Mouse (Mus musculus) G1E (cell line): Measurements from ENCODE around the gene Krtap5-4. TPM values are rescaled to one million over a fixed set of nuclear protein-coding genes. Genes with fewer than 3 reads are reported as not detected.
A peak's percentile ranks its signal among the peaks of the same experiment; 100 is the strongest.

ENCODE experiments used
- ATAC-seq: 2 replicates; pipeline ENCODE4 v1.8.0; 2016; ENCODE audit warnings: mild to moderate bottlenecking; ENCODE audit not compliant: insufficient number of reproducible peaks, poor library complexity, low FRiP score, severe bottlenecking; ENCODE audit errors: extremely low read depth
- DNase-seq: peaks from one replicate; pipeline ENCODE4 v3.0.0; 2012; ENCODE audit warnings: low spot score
- H3K27me3 ChIP-seq: 2 replicates; pipeline ENCODE4 v1.6.1; 2012; ENCODE audit warnings: mild to moderate bottlenecking, low read length, inconsistent platforms; ENCODE audit not compliant: insufficient read depth
- H3K36me3 ChIP-seq: replicated peaks from 2 replicates; pipeline ENCODE3; 2012; ENCODE audit warnings: mild to moderate bottlenecking, inconsistent platforms
- H3K4me1 ChIP-seq: 2 replicates; pipeline ENCODE4 v1.6.1; 2012; ENCODE audit warnings: low read depth, low read length, inconsistent platforms, mixed read lengths; ENCODE audit not compliant: insufficient read depth
- H3K4me3 ChIP-seq: 2 replicates; pipeline ENCODE4 v1.5.1; 2012; ENCODE audit warnings: low read depth, mild to moderate bottlenecking, inconsistent platforms, low read length, moderate library complexity, mixed read lengths
- H3K9me3 ChIP-seq: replicated peaks from 2 replicates; pipeline ENCODE4 v1.6.1; 2012; ENCODE audit warnings: inconsistent platforms
- CTCF ChIP-seq: IDR thresholded peaks from 2 replicates; pipeline ENCODE4 v1.5.1; 2012; ENCODE audit warnings: low read depth, low read length, inconsistent platforms, mixed read lengths
- GATA1 ChIP-seq: IDR thresholded peaks from 2 replicates; pipeline ENCODE4 v1.6.1; 2012; ENCODE audit warnings: borderline replicate concordance, low read length, inconsistent platforms, mixed read lengths
- GATA2 ChIP-seq: IDR thresholded peaks from 2 replicates; pipeline ENCODE4 v1.6.1; 2012; ENCODE audit warnings: low read depth, low read length, inconsistent platforms, borderline replicate concordance
- POLR2AphosphoS5 ChIP-seq: IDR thresholded peaks from 2 replicates; pipeline ENCODE4 v1.6.1; 2012; ENCODE audit warnings: low read depth, low read length, inconsistent platforms; ENCODE audit not compliant: insufficient replicate concordance
- TAL1 ChIP-seq: conservative IDR thresholded peaks from 2 replicates; pipeline ENCODE4 v1.6.1; 2012; ENCODE audit warnings: low read depth, low read length, inconsistent platforms, mixed read lengths
- polyA plus RNA-seq: library from polyadenylated mRNA; stranded (reverse); fragments of >175 nt; gene quantifications from 2 replicates; pipeline ENCODE4 v1.2.3, GENCODE M21; 2012
- total RNA-seq, 2 experiments: library from RNA; stranded (forward) in 1 of 2; stranded (reverse) in 1 of 2; fragments of 200-1000 nt in 1 of 2; fragments of >200 nt in 1 of 2; fragmentation: Nextera tagmentation in 1 of 2; gene quantifications; 2 replicates each; pipeline ENCODE4 v1.2.3; 2014 to 2017

Krtap5-4 gene
- total and polyA plus RNA-seq, 3 experiments, result not detected

GRCm38 (mm10) chr7:142334246-142334645 lies 30.9 kb downstream of the Krtap5-4 start:
- no peaks in the 10 kb centered on the region for H3K36me3 ChIP-seq
- ATAC-seq (peak; percentile 28; the same call in 1 of the 2 replicates), DNase-seq (peak; percentile 60)
- TF ChIP-seq GATA1 (no peak), CTCF (peak; percentile 69), POLR2AphosphoS5 (no peak), TAL1 (no peak), GATA2 (no peak)
- peaks cover 33% of the 10 kb centered on the region for H3K27me3 ChIP-seq
- no peaks in the 10 kb centered on the region for H3K9me3 ChIP-seq
- H3K4me1 ChIP-seq, result peaks cover 28% of the 10 kb centered on the region
- H3K4me3 ChIP-seq, result no peak overlapping the region

DNA sequence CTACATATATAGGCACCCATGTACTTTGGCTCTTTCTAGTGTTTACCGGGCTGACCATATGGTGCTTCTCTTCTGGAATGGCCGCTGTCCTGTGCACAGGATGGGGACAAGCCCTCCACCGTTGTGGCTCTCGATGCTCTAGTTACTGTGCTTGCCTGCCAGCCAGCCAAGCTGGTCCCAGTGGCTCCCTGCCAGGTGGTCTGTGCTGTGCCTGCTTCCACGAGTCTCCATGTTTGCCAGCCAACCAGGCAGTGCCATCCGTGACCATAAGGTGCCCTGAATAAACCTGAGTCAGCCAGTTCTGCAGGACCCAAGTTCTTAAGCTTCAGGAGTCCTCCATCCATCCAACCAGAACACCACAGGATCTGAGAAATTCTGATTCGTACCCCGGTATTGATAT lies 31.8 kb downstream of the Krtap5-4 start:
- DNase-seq (no peak), ATAC-seq (no peak)
- no peak overlapping the region for H3K4me3 ChIP-seq
- H3K27me3 ChIP-seq, result peaks cover 24% of the 10 kb centered on the region
- H3K9me3 ChIP-seq, result no peaks in the 10 kb centered on the region
- TF ChIP-seq TAL1 (no peak), GATA1 (no peak), POLR2AphosphoS5 (no peak), CTCF (no peak), GATA2 (no peak)
- H3K4me1 ChIP-seq, result peaks cover 36% of the 10 kb centered on the region
- H3K36me3 ChIP-seq, result no peaks in the 10 kb centered on the region

- Histone ChIP-seq H3K9me3 (no peaks in the 10 kb centered on the region), H3K4me3 (no peak overlapping the region; the same call in 1 of the 2 replicates)
- TF ChIP-seq GATA2 (no peak), GATA1 (no peak), CTCF (no peak), TAL1 (no peak), POLR2AphosphoS5 (no peak)
These were observed 37.1 kb downstream of the Krtap5-4 start for GRCm38 (mm10) chr7:142340269-142340970.

DNA sequence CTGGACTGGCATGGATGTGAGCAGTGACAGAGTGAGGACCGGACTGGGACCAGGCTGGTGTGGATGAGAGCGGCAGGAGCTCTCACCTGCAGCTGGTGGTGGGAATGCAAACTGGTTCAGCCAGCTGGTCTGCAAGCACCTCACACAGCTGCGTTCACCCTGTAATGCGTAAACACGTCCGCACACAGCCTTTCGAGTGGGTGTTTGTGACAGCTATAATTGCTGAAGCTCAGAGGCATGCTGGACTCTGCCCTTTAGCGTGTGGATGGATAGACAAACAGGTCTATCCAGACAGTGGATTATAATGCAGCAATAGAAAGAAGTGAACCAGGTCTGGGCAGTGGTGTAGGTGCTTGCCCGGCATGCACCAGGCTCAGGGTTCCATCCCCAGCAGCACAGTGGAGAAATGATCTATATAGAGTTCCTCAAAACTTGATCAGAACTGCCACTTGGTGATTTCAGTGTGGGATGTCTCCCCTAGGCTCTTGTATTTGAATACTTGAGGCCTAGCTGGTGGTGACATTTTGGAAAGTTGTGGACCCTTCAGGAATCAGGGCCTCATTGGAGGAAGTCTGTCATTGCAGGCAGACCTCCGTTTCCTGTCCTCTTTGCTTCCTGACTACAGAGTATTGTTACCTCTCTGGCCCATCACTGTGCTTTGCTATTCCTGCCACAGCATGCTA lies 38.4 kb downstream of the Krtap5-4 start:
- Histone ChIP-seq H3K9me3 (no peaks in the 10 kb centered on the region), H3K4me3 (no peak overlapping the region)
- no peak for ATAC-seq

More at GRCm38 (mm10) chr7:142340269-142340970, 37.1 kb downstream of the Krtap5-4 start:
- H3K27me3 ChIP-seq, result no peaks in the 10 kb centered on the region
- no peaks in the 10 kb centered on the region for H3K36me3 ChIP-seq
- ATAC-seq, result peak; percentile 82
- peak; percentile 76 for DNase-seq
- peaks cover 46% of the 10 kb centered on the region for H3K4me1 ChIP-seq

DNA sequence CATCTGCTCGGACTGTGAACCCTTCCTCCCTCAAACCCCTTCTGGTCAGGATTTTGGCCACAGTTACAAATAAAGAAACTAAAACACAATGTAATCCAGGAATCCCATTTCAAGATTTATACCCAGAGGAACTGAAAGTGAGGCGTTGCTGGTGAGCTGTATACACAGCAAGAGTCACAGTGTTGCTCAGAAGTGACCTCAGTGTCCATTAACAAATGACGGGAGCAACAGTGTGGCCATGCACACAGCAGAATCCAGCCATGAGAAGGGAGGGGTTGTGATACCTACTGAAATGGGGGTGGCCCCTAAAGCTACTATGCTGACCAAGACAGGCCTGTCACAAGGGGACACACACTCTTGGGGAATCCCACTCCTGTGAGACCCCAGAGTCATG lies 38.9 kb downstream of the Krtap5-4 start:
- ATAC-seq, result no peak
- no peaks in the 10 kb centered on the region for H3K36me3 ChIP-seq
- DNase-seq, result no peak
- TF ChIP-seq CTCF, result no peak
- no peak for TF ChIP-seq TAL1
- TF ChIP-seq GATA2, result no peak
- no peak for TF ChIP-seq GATA1
- no peak for TF ChIP-seq POLR2AphosphoS5
- H3K27me3 ChIP-seq, result no peaks in the 10 kb centered on the region
- H3K4me3 ChIP-seq, result no peak overlapping the region
- H3K4me1 ChIP-seq, result peaks cover 53% of the 10 kb centered on the region
- H3K9me3 ChIP-seq, result no peaks in the 10 kb centered on the region

More for the DNA sequence above, 38.4 kb downstream of the Krtap5-4 start:
- H3K27me3 ChIP-seq, result no peaks in the 10 kb centered on the region
- TF ChIP-seq GATA1, result no peak
- TF ChIP-seq GATA2, result no peak
- no peak for TF ChIP-seq CTCF
- no peak for TF ChIP-seq TAL1
- TF ChIP-seq POLR2AphosphoS5, result no peak
- H3K4me1 ChIP-seq, result peaks cover 49% of the 10 kb centered on the region
- no peak for DNase-seq
- no peaks in the 10 kb centered on the region for H3K36me3 ChIP-seq

- no peak for TF ChIP-seq TAL1
- TF ChIP-seq POLR2AphosphoS5, result no peak
- no peak for TF ChIP-seq CTCF
- no peak for TF ChIP-seq GATA1
- TF ChIP-seq GATA2, result no peak
- no peak for ATAC-seq
- H3K4me1 ChIP-seq, result peaks cover 68% of the 10 kb centered on the region
These were observed 44.2 kb downstream of the Krtap5-4 start for GRCm38 (mm10) chr7:142347542-142347941.

More at GRCm38 (mm10) chr7:142347542-142347941, 44.2 kb downstream of the Krtap5-4 start:
- no peak overlapping the region for H3K4me3 ChIP-seq
- H3K36me3 ChIP-seq, result no peaks in the 10 kb centered on the region
- no peaks in the 10 kb centered on the region for H3K9me3 ChIP-seq
- no peak for DNase-seq
- H3K27me3 ChIP-seq, result no peaks in the 10 kb centered on the region
